Mouse (Mus musculus) kidney, adult 9 months (tissue): ENCODE results near the gene Nlgn2.

Experiments used
- DNase-seq: peaks from one replicate; pipeline ENCODE4 v3.0.0; 2022

Nlgn2 gene

GRCm38 (mm10) chr11:69789431-69789830 is 48.2 kb downstream of the Nlgn2 start:
- DNase-seq, result no peak

GRCm38 (mm10) chr11:69787306-69787705 is 50.3 kb downstream of the Nlgn2 start:
- no peak for DNase-seq

- peak; percentile 49 for DNase-seq
Measured at GRCm38 (mm10) chr11:69784793-69785272, 52.8 kb downstream of the Nlgn2 start.

- DNase-seq, result no peak
Measured at GRCm38 (mm10) chr11:69781828-69782227, 55.8 kb downstream of the Nlgn2 start.

- DNase-seq, result no peak
Measured at GRCm38 (mm10) chr11:69778985-69779384, 58.6 kb downstream of the Nlgn2 start.

GRCm38 (mm10) chr11:69778258-69778982 is 59.2 kb downstream of the Nlgn2 start:
- no peak for DNase-seq

GRCm38 (mm10) chr11:69777504-69778257 is 59.9 kb downstream of the Nlgn2 start:
- DNase-seq, result no peak

- DNase-seq, result no peak
Measured at GRCm38 (mm10) chr11:69776488-69776887, 61.1 kb downstream of the Nlgn2 start.

GRCm38 (mm10) chr11:69775716-69776115 is 61.9 kb downstream of the Nlgn2 start:
- no peak for DNase-seq

- no peak for DNase-seq
Measured at GRCm38 (mm10) chr11:69774961-69775360, 62.6 kb downstream of the Nlgn2 start.
